Mouse (Mus musculus) CD4-positive naive resting alpha-beta T cell, adult 76 days (primary cell): Measurements from ENCODE around the gene Dnajb7. TPM values are rescaled to one million over a fixed set of nuclear protein-coding genes. Genes with fewer than 3 reads are reported as not detected.

ENCODE experiments used
- total RNA-seq: library from RNA; stranded (reverse); gene quantifications from one replicate; pipeline ENCODE4 v1.2.4, GENCODE M21; 2023

Dnajb7 gene
- total RNA-seq: not detected

DNA sequence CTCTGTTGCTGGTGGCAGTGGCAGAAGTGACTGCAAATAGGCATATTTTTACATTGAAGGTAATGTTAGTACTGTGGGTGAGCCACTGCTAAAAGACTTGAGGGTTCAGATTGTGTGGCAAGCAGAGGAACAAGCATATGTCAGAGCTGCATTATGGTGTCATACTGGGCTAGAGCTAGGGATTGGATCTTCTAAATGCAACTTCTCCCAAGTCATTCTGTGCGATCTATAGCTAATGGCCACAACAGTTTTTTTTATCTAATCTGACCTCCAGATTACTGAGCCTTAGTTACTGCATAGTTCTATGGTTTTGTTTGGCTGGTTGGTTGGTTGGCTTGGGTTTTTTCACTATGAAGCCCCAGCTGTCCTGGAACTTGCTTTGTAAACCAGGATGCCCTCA is at the start of gene Dnajb7:
Dnajb7 (minus strand) TSS at position 101 of the 400 bp plus-strand sequence.

DNA sequence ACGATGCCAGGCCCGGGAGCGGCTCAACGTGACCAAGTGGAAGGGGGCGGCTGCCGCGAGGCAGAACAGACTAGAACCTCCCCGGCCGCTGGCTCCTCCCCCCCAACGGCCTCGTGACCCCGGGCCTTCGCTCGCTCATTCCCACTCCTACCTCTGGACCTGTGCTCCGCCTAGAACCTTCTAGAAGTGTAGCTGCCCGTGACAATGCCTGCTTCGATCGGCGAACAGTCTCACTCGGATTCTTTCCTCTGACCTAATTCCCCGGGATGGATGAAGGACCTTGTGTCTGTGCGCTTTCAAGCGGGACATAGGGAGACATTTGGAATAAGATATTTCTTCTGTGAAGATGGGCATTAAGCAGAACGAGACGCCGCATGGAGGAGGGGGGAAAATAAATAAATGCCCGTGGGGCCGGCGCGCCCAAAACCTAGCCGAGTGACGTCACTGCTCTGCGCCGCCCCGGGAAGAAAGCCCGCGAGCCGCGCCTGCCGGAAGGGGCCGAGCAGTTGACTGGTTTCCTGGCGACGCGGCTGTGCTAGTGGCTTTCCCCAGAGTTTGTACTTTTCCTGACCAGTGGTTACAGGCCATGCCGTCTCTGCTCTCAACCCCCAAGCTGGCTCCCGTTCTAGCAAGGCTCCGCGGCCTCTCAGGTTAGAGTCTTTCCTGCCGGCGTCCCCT is 8.3 kb downstream of the Dnajb7 start, which contains the start of the genes St13 and Xpnpep3:
St13 (minus strand) TSS at position 440 of the 678 bp plus-strand sequence.
Xpnpep3 (plus strand) TSS at position 501 of the 678 bp plus-strand sequence.

DNA sequence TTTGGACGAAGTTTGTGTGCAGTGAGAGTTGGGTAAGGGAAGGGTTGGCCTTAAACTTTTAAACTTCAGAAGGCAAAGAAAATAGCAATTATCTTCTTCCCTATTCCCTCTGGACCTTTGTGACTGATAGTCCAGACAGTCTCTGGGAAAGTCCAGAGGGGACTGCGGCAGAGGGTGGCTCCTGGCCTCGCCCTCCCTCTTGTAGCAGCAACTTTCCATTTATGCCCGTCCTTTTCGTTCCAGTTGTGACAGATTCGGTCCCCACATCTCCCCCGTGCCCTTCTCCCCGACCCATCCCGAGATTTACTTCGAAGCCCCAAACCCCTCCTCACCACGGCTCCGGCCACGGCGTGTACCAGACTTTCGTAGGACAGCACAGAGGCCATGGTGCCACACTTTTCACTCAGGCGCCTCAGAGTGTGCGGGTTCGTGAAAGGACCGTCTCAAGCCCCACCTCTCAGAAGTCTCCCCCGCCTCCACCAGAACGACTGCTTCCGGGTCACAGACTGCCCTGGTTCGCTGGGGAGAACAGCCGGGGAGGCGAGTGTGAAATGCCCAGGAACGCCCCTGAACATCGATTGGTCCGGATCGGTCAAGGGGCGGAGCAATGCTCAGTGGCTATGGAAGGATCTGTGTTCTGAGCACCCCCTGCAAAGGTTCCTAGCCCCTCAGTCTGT is 47.6 kb downstream of the Dnajb7 start, which contains the start of gene Slc25a17:
Slc25a17 (minus strand) TSS at position 468 of the 677 bp plus-strand sequence.

Other genes starting within 250 kb of the Dnajb7 start
- 197 TPM for gene Mrtfa, start 217.5 kb downstream of the Dnajb7 start, total RNA-seq
- gene Mchr1, start 172.8 kb downstream of the Dnajb7 start, total RNA-seq: not detected
- 32.8 TPM for gene Slc25a17, start 47.5 kb downstream of the Dnajb7 start, total RNA-seq
- 85.1 TPM for gene St13, start 8.2 kb downstream of the Dnajb7 start, total RNA-seq
- gene Xpnpep3, start 8.2 kb downstream of the Dnajb7 start, total RNA-seq: 14.7 TPM
- 96.4 TPM for gene Rbx1, start 58.0 kb upstream of the Dnajb7 start, total RNA-seq
- 142 TPM for gene Ep300, start 177.1 kb upstream of the Dnajb7 start, total RNA-seq